Mouse (Mus musculus): ENCODE measurements around the gene Tpi1.

Gene Tpi1

GRCm38 (mm10) chr6:124813933-124814332, at the start of gene Tpi1:
Gene Tpi1 (minus strand): TSS chr6:124814296.
- DNase-seq (ENCODE audit: low read depth, low spot score) = peak; percentile 96

DNA sequence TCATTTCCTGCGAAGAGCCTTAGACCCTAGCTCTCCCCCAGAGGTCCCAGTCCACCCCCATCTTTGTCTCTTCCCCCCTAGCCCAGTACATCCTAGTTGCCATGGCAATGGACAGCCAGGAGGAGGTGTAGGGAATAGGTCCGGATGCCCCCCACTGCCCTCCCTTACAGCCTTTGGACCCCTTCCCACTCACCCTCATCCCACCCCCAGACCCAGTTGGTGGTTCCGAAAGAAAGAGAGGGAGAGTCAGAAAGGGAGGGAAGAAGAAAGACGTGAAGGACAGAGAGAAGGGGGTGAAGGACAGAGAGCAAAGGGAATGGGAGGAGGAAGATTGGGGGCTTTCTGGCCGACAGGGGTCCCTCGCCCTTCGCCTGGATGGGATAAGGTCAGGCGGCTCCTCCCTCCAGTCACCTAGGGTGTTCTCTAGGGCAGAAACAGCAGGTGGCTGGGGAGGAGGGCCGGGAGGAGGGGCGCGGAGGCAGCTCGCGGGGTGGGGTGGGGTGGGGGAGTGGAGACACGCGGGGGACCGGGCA, 49.1 kb upstream of the Tpi1 start:
- no peak for DNase-seq (ENCODE audit: low read depth, low spot score)

- no peak for DNase-seq (ENCODE audit: low read depth, low spot score)
Measured at GRCm38 (mm10) chr6:124862406-124863124, 48.5 kb upstream of the Tpi1 start.

- no peak for DNase-seq (ENCODE audit: low read depth, low spot score)
Measured at GRCm38 (mm10) chr6:124861802-124862201, 47.7 kb upstream of the Tpi1 start.

GRCm38 (mm10) chr6:124861266-124861665, 47.2 kb upstream of the Tpi1 start:
- no peak for DNase-seq (ENCODE audit: low read depth, low spot score)

DNA sequence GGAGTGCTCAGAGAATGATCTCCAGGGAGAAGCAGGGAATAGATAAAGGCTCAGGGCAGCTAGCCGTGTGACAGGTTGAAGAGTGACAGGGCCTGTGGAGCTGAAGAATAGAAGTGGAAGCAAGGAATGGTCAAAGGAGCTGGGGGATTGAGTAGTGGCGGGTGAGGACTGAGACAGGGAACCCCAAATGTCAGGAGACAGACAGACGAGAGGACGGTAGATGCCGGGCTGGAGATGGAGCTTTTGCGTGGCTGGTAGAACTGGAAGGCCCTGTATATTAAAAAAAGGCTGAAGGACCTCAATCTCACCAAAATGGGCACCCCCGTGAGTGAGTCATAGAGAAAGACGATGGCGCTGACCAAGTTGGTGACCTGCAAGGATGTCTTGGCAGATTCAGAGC, 46.4 kb upstream of the Tpi1 start:
- no peak for DNase-seq (ENCODE audit: low read depth, low spot score)

GRCm38 (mm10) chr6:124859725-124860124, 45.6 kb upstream of the Tpi1 start:
- DNase-seq (ENCODE audit: low read depth, low spot score) = peak; percentile 53

GRCm38 (mm10) chr6:124858561-124859318, 44.6 kb upstream of the Tpi1 start:
- no peak for DNase-seq (ENCODE audit: low read depth, low spot score)

- DNase-seq (ENCODE audit: low read depth, low spot score) = no peak
Measured at GRCm38 (mm10) chr6:124857840-124858530, 43.9 kb upstream of the Tpi1 start.

- DNase-seq (ENCODE audit: low read depth, low spot score) = peak; percentile 41
Measured at GRCm38 (mm10) chr6:124856916-124857839, 43.1 kb upstream of the Tpi1 start, which contains the start of gene P3h3. Gene P3h3 (minus strand): TSS chr6:124857752.

- DNase-seq (ENCODE audit: low read depth, low spot score) = no peak
Measured at GRCm38 (mm10) chr6:124856321-124856720, 42.2 kb upstream of the Tpi1 start.

DNA sequence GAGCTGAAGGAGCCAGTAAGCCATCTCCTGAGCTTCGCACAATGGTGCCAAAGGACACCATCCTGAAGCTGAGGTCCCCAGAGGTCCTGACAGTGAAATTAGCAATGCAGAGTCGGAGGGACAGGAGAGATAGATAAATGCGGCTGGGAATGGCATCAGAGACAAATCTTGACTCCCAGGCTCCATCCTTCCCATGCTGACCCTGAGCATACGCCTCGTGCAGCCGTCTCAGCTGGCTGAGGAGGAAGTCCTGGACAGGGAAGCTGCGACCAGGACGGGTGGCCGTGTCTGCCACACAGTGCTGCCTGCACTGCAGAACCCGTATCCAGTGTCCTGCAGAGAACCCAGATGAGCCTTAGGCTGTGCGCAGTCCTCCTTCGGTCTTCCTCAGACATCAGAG, 40.6 kb upstream of the Tpi1 start:
- no peak for DNase-seq (ENCODE audit: low read depth, low spot score)

DNA sequence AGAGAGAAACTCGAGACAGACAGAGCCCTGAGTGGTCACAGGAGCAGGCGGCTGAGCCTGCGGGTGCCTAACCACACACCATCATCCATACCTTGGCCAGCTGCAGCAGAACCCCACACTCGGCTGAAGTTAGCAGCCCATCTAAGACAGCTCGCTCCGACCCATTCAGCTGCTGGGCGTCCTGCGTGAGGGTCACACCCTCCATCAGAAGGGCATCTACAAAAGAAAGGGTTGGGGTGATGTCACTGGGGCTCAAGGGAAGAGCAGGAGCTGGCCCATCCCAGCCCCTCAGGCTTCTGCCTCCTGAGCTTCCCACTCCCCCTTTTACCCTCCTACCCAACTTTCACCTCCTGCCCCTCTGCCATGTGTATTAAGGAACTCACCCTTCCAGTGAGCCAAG, 36.4 kb upstream of the Tpi1 start:
- DNase-seq (ENCODE audit: low read depth, low spot score) = no peak

DNA sequence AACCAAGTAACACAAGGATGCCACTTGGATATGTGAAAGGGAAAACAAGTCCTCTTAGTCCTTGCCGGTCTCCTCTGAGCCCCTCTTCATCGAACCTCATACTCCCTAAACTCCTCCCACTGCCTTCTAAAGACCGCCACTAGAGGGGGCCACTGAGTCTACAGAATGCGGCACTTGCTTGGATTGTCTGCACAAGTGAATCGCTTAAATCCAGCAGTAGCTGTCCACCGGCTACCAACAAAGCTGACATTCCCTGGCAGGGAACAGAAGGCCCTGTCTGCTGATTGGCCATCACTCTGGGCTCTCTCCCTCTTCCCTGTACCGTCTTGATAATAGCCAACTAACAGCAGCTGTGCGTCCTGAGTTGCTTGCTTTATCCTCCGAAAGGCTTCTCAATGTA, 33.2 kb upstream of the Tpi1 start:
- peak; percentile 74 for DNase-seq (ENCODE audit: low read depth, low spot score)

GRCm38 (mm10) chr6:124840241-124841167, 26.4 kb upstream of the Tpi1 start, which contains the start of gene Gnb3:
Gene Gnb3 (minus strand): TSS chr6:124840275.
- no peak for DNase-seq (ENCODE audit: low read depth, low spot score)

DNA sequence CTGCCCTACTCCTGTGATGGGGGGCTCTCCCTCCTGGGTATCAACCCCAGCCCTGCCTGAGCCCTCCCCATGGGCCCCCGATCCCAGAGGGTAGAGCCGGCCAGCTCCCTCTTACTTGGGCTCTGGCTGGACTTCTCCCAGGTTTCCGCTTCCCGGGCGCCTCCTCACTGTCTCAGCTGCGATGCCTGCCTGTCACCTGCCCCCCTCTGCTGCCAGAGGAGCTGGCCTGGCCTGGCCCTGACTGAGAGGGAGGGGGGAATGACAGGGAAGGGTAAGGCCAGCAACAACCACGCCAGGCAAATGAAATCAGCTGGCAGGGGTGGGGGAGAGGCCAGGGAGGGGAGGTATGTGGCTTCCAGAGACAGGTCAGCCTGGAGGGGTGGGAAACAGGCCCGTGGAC, 25.7 kb upstream of the Tpi1 start:
- peak; percentile 62 for DNase-seq (ENCODE audit: low read depth, low spot score)

DNA sequence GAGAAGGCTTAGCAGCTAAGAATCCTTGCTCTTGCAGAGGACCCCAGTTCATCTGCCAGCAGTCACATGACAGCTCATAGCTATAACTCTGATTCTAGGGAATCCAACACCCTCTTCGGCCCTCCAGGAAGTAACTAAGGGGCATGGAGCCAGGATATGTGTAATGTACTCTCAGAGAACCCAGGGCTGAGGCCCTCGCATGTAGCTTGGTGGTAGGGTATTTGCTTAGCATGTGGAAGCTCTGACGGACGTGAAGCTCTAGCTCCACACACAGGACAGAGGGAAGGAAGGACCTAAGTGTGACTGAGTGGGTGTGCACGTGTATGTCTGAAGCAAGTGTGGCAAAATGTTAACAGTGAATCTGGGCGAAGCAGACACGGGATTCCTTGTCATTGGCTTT, 22.3 kb upstream of the Tpi1 start:
- no peak for DNase-seq (ENCODE audit: low read depth, low spot score)

DNA sequence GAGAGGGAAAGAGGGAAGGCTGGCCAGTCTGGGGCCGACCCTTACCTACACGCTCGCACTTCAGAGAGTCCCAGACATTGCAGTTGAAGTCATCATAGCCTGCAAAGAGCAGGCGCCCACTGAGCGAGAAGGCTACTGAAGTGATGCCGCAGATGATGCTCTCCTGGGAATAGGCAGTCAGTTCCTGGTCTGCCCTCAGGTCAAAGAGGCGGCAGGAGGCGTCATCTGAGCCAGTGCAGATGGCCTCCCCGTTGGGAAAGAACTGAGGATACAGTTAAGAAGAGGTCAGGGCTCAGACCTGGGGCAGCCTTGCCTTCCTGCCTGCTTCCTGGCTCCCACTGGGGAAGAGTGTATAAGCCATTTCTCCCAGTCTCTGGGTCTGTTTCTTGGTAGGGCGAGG, 21.4 kb upstream of the Tpi1 start:
- DNase-seq (ENCODE audit: low read depth, low spot score) = no peak

- no peak for DNase-seq (ENCODE audit: low read depth, low spot score)
Measured at GRCm38 (mm10) chr6:124834512-124835081, 20.5 kb upstream of the Tpi1 start.

DNA sequence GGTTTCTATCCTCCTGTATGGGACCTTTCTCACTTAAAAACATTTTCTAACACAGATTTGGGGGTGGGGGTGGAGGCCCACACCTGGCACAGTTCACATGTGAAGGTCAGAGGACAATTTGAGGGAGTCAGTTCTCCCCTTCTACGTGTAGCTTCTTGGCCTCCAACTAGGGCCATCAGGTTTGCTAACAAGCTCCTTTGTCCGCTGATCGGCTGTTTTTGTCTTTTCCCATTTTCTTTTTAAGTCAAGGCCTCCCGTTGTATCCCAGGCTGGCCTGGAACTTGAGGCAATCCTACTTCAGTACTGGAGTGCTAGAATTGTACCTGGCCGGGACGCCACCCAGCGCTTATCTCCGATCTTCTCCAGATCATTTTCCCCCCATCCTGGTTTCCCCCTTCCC, 17.6 kb upstream of the Tpi1 start:
- no peak for DNase-seq (ENCODE audit: low read depth, low spot score)
